Mouse (Mus musculus) c-Kit-positive CD71-negative TER-119-negative erythroid progenitor cells, embryonic 14.5 days (primary cell): ENCODE results near the gene Dcun1d4.

Source experiments
- DNase-seq: peaks from one replicate; pipeline ENCODE4 v3.0.0-alpha.2; 2013; ENCODE audit warnings: low read depth

Dcun1d4 gene

DNA sequence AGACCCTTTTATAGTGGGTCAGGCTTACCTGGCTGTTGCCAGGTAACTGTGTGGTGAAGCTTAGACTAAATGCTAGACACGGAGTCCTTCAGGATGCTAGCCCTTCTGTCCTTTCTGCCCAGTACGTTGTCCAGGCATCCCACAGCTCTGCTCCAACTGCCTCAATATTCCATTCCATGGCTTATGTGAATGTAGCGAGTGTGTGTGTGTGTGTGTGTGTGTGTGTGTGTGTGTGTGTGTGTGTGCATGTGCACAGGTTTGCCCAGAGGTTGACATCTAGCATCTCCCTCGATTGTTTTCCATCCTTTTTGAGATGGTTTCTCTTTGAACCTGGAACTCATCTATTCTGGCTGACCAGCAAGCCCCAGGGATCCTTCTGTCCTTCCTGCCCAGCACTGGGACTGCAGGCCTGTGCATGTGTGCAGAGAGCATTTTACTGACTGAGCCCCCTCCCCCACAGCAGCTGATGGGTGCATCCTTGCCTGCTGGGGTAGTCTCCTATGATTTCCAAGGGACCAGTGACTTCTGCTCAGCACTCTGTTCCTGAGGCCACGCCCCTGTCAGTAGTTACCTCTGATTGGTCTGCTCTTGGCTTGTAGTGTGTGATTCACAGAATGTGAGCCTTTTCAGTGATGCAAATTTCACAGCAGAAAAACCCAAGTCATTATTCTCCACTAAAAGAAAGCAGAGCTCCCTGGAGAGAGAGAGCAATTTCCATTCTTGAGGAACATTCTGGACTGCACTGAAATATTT lies 118.3 kb downstream of the Dcun1d4 start:
- no peak for DNase-seq

DNA sequence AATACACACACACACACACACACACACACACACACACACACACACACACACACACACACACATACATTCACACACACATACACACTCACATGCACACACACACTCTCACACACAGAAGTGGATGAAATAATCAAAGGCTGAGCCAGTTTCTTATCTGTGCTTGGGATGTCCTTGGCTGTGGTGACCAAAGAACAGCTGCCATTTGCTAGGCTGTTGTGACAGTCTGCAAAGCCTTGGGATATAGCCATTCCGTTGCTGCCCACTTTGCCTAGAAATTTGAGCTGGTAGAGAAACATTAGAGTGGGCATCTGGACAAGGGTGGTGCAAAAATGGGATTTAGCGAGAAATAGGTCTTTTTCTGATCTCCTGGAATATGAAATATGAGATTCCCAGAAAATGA lies 119.2 kb downstream of the Dcun1d4 start:
- no peak for DNase-seq

DNA sequence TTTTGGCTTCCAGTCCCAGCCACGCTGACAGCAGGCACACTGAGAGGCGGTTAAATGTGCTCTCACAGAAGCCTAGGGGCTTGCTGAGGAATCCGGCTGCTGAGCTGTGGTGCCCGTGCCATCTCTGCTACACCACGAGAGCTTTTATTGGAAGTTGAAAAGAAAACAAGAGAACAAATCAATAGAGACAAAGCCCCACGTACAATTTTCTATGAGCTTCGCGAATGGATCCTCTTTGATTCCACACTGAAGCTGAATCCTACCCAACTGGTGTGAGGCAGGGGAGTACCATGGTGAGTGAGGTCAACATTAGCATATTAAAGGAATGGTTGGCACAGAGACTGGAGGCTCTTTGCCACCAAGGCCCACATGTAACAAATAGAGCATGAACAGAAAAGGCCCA lies 120.6 kb downstream of the Dcun1d4 start:
- DNase-seq = no peak

DNA sequence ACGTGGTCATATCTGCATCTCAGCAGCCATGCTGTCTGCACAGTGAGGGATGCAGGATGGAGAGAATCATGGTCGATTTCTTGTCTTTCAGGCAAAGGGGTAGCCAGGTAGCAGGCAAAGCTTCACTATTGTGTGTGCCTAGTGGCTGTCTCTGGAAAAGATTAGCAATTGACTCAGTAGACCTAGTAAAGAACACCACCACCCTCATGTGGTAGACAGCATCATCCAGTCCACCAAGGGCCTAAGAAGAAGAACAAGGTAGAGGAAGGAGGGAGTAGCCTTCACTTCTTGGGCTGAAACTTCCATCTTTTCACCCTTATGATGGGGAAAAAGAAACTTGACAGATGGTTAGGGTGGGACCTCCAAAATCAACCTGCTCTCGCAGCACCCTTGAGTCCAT lies 122.1 kb downstream of the Dcun1d4 start:
- DNase-seq = no peak

DNA sequence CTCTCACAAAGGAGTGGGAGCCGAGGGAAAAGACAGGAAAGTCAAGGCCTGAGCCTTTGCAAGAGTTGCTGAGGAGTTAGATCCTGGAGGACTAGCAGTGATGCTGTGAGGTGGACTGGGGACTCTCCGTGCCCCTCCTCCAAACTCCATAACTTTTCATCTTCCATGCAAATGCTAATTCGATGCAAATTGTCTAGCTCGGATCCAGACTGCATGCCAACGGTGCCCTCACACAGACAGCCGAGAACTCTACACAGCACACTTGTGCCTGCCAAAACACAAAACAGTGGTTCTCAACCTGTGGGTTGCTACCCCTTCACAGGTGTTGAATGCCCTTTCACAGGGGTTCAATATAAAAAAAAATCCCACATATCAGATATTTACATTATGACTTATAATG lies 123.7 kb downstream of the Dcun1d4 start:
- DNase-seq = no peak

DNA sequence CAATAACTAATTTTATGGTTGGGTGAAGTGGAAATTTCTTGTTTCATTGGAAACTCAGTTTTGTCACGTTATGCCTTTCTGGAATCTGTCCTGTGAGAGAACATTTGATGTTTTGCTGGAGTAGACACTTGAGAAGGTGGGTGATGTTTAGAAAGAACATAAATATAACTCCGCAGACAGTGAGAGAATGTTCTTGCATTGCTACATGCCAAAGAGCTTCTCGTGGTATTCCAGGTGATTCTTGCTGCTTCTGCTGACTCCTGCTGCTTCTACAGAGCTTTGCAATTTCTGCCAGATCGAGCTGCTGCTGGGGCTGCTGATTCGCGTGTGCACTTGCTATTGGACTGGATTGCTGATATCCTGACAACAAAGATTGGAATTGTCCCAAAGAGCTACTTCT lies 124.2 kb downstream of the Dcun1d4 start:
- no peak for DNase-seq
